Mouse (Mus musculus): ENCODE results near the gene Col28a1. TPM values are rescaled to one million over a fixed set of nuclear protein-coding genes. Genes with fewer than 3 reads are reported as not detected.
A peak's percentile ranks its signal among the peaks of the same experiment; 100 is the strongest.

The Col28a1 gene
- polyA plus RNA-seq, 2 experiments, result 0.04 TPM; not detected in 1

GRCm38 (mm10) chr6:8209047-8209865 is 16.8 kb upstream of the Col28a1 start, which contains the start of gene Mios:
TSS of gene Mios (plus strand) at chr6:8209222.
- WGBS (ENCODE audit: insufficient replicate concordance), result under 1% methylated on average over 75 of the region's 90 CpGs
- Histone ChIP-seq H3K4me1 (replicated peaks; ENCODE audit: control insufficient read depth in 2 of 2, insufficient read depth in 2 of 2, low read length in 1 of 2) (peaks cover 8 to 10% of the 10 kb centered on the region in 2 experiments), H3K4me3 (ENCODE audit: insufficient read depth in 1 of 2, low read depth in 2 of 2, low read length in 2 of 2) (peak within 1 kb of the TSS; percentile 80 to 81), H3K27me3 (ENCODE audit: control insufficient read depth, insufficient read depth, low read length) (no peaks in the 10 kb centered on the region), H3K9ac (replicated peaks) (peak within 1 kb of the TSS; percentile 83), H3K4me2 (ENCODE audit: low read depth) (peak within 1 kb of the TSS; percentile 82), H3K36me3 (replicated peaks; ENCODE audit: control insufficient read depth, insufficient read depth, low read depth) (no peaks in the 10 kb centered on the region; the same call in 1 of the 2 replicates), H3K27ac (peak within 1 kb of the TSS; percentile 63), H3K9me3 (ENCODE audit: control insufficient read depth, low read length) (no peaks in the 10 kb centered on the region)
- DNase-seq (ENCODE audit: low read depth in 3 of 3, low spot score in 3 of 3), result peak; percentile 71 to 83 (median 79)
- peak; percentile 97 for ATAC-seq (ENCODE audit: insufficient read depth)
- no peak for TF ChIP-seq EP300 (IDR thresholded peaks at IDR 0.05; ENCODE audit: low read depth)
- TF ChIP-seq CTCF (IDR thresholded peaks at IDR 0.05; ENCODE audit: low read depth), result peak; percentile 55

GRCm38 (mm10) chr6:8189917-8190316 is 2.5 kb downstream of the Col28a1 start:
- no peaks in the 10 kb centered on the region for H3K27me3 ChIP-seq (ENCODE audit: control insufficient read depth, insufficient read depth, low read length)
- DNase-seq (ENCODE audit: low read depth in 3 of 3, low spot score in 3 of 3) (no peak), ATAC-seq (ENCODE audit: insufficient read depth) (no peak)
- H3K9me3 ChIP-seq (ENCODE audit: control insufficient read depth, low read length), result no peaks in the 10 kb centered on the region
- H3K4me3 ChIP-seq (ENCODE audit: insufficient read depth in 1 of 2, low read depth in 2 of 2, low read length in 2 of 2), result no peak overlapping the region
- WGBS (ENCODE audit: insufficient replicate concordance), result 46% methylated on average over 3 of the region's 3 CpGs
- H3K36me3 ChIP-seq (replicated peaks; ENCODE audit: control insufficient read depth, insufficient read depth, low read depth), result no peaks in the 10 kb centered on the region
- no peaks in the 10 kb centered on the region for H3K4me1 ChIP-seq (replicated peaks; ENCODE audit: control insufficient read depth in 2 of 2, insufficient read depth in 2 of 2, low read length in 1 of 2)
- no peak overlapping the region for H3K4me2 ChIP-seq (ENCODE audit: low read depth)
- no peak overlapping the region for H3K27ac ChIP-seq
- TF ChIP-seq CTCF (IDR thresholded peaks at IDR 0.05; ENCODE audit: low read depth) (no peak), EP300 (IDR thresholded peaks at IDR 0.05; ENCODE audit: low read depth) (no peak)
- H3K9ac ChIP-seq (replicated peaks), result no peak overlapping the region

GRCm38 (mm10) chr6:8188599-8189233 is 3.7 kb downstream of the Col28a1 start:
- TF ChIP-seq EP300 (IDR thresholded peaks at IDR 0.05; ENCODE audit: low read depth) (no peak), CTCF (IDR thresholded peaks at IDR 0.05; ENCODE audit: low read depth) (no peak)
- no peak overlapping the region for H3K9ac ChIP-seq (replicated peaks)
- no peaks in the 10 kb centered on the region for H3K9me3 ChIP-seq (ENCODE audit: control insufficient read depth, low read length)
- H3K4me2 ChIP-seq (ENCODE audit: low read depth), result no peak overlapping the region
- no peak for DNase-seq (ENCODE audit: low read depth in 3 of 3, low spot score in 3 of 3)
- no peaks in the 10 kb centered on the region for H3K27me3 ChIP-seq (ENCODE audit: control insufficient read depth, insufficient read depth, low read length)
- 62% methylated on average over 3 of the region's 3 CpGs for WGBS (ENCODE audit: insufficient replicate concordance)
- H3K4me1 ChIP-seq (replicated peaks; ENCODE audit: control insufficient read depth in 2 of 2, insufficient read depth in 2 of 2, low read length in 1 of 2), result no peaks in the 10 kb centered on the region
- H3K27ac ChIP-seq, result no peak overlapping the region
- H3K4me3 ChIP-seq (ENCODE audit: insufficient read depth in 1 of 2, low read depth in 2 of 2, low read length in 2 of 2), result no peak overlapping the region
- H3K36me3 ChIP-seq (replicated peaks; ENCODE audit: control insufficient read depth, insufficient read depth, low read depth), result no peaks in the 10 kb centered on the region
- ATAC-seq (ENCODE audit: insufficient read depth), result no peak

GRCm38 (mm10) chr6:8178397-8178941 is 13.9 kb downstream of the Col28a1 start:
- DNase-seq (ENCODE audit: low read depth in 3 of 3, low spot score in 3 of 3), result no peak
- Histone ChIP-seq H3K4me3 (ENCODE audit: insufficient read depth in 1 of 2, low read depth in 2 of 2, low read length in 2 of 2) (no peak overlapping the region), H3K4me1 (replicated peaks; ENCODE audit: control insufficient read depth in 2 of 2, insufficient read depth in 2 of 2, low read length in 1 of 2) (no peaks in the 10 kb centered on the region), H3K9me3 (ENCODE audit: control insufficient read depth, low read length) (no peaks in the 10 kb centered on the region), H3K27me3 (ENCODE audit: control insufficient read depth, insufficient read depth, low read length) (no peaks in the 10 kb centered on the region), H3K27ac (no peak overlapping the region), H3K4me2 (ENCODE audit: low read depth) (no peak overlapping the region), H3K9ac (replicated peaks) (no peak overlapping the region), H3K36me3 (replicated peaks; ENCODE audit: control insufficient read depth, insufficient read depth, low read depth) (no peaks in the 10 kb centered on the region)
- 41% methylated on average over 10 of the region's 10 CpGs for WGBS (ENCODE audit: insufficient replicate concordance)
- ATAC-seq (ENCODE audit: insufficient read depth), result no peak
- TF ChIP-seq EP300 (IDR thresholded peaks at IDR 0.05; ENCODE audit: low read depth) (no peak), CTCF (IDR thresholded peaks at IDR 0.05; ENCODE audit: low read depth) (no peak)

GRCm38 (mm10) chr6:8176116-8176515 is 16.3 kb downstream of the Col28a1 start:
- no peaks in the 10 kb centered on the region for H3K27me3 ChIP-seq (ENCODE audit: control insufficient read depth, insufficient read depth, low read length)
- no peak overlapping the region for H3K4me2 ChIP-seq (ENCODE audit: low read depth)
- H3K4me1 ChIP-seq (replicated peaks; ENCODE audit: control insufficient read depth in 2 of 2, insufficient read depth in 2 of 2, low read length in 1 of 2), result no peaks in the 10 kb centered on the region
- 54% methylated on average over 2 of the region's 2 CpGs for WGBS (ENCODE audit: insufficient replicate concordance)
- H3K36me3 ChIP-seq (replicated peaks; ENCODE audit: control insufficient read depth, insufficient read depth, low read depth), result no peaks in the 10 kb centered on the region
- ATAC-seq (ENCODE audit: insufficient read depth) (no peak), DNase-seq (ENCODE audit: low read depth in 3 of 3, low spot score in 3 of 3) (no peak)
- TF ChIP-seq CTCF (IDR thresholded peaks at IDR 0.05; ENCODE audit: low read depth) (no peak), EP300 (IDR thresholded peaks at IDR 0.05; ENCODE audit: low read depth) (no peak)
- no peak overlapping the region for H3K27ac ChIP-seq
- no peak overlapping the region for H3K4me3 ChIP-seq (ENCODE audit: insufficient read depth in 1 of 2, low read depth in 2 of 2, low read length in 2 of 2)
- H3K9ac ChIP-seq (replicated peaks), result no peak overlapping the region
- H3K9me3 ChIP-seq (ENCODE audit: control insufficient read depth, low read length), result no peaks in the 10 kb centered on the region
